Mouse (Mus musculus) cerebellum, adult 2 months (tissue): ENCODE measurements around the gene Srgap3.

ENCODE experiments used
- CTCF ChIP-seq: fragments of 200-500 bp; IDR thresholded peaks from 2 replicates; pipeline ENCODE4 v1.5.1; 2011; ENCODE audit warnings: low read depth, mild to moderate bottlenecking, control low read depth, low read length, moderate library complexity, borderline replicate concordance; ENCODE audit not compliant: insufficient read depth
- POLR2A ChIP-seq: fragments of 200-500 bp; IDR thresholded peaks from 2 replicates; pipeline ENCODE4 v1.6.1; 2011; ENCODE audit warnings: low read length, control low read depth, borderline replicate concordance; ENCODE audit not compliant: insufficient read depth

- TF ChIP-seq CTCF (no peak), POLR2A (no peak)
Measured at GRCm38 (mm10) chr6:112820298-112820992, 126.6 kb downstream of the Srgap3 start.
